Mouse (Mus musculus) adrenal gland, adult 2 months (tissue): Measurements from ENCODE around the gene Saa1. TPM values are rescaled to one million over a fixed set of nuclear protein-coding genes. Genes with fewer than 3 reads are reported as not detected.

Experiments used
- DNase-seq: peaks from one replicate; pipeline ENCODE4 v3.0.0; 2021
- polyA plus RNA-seq: library from polyadenylated mRNA; depleted of rRNA; stranded (reverse); fragments of >200 nt; gene quantifications from 2 replicates; pipeline ENCODE4 v1.2.3, GENCODE M21; 2012; rRNA removed
- total RNA-seq, 2 experiments: library from RNA; stranded (reverse); gene quantifications; 2 replicates each; pipeline ENCODE4 v1.2.3; 2021

The Saa1 gene
- total and polyA plus RNA-seq, 3 experiments = not detected

DNA sequence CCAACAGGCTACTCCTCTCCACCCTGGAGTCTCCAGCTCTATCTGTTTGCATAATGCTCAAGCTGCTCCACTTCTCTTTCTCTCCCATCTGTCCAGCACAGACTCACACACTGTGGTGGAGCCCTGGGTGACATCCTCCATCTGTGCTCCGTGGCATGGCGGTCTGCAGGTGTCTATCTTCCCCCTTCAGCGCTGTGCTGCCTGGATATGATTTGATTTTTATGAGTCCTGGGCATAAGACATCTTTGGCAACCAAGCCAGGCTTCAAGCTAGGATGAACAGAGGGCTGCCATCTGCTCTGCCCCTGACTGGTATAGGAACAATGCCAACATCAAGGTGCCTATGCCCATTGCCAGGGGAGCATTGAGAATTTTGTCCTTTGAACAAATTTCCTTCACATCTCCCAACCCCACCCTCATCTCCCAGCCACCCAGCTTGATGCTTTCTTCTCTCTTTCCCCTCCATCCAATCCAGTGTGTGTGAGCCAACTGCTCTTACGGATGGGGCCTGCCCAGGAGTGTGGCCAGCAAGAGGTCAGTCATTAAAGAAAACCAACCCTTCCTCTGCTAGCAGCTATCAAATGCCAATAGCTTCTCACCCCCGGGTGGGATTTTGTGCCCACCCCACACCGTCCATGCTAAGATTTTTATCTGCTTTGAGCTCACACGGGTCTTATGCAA, 24.0 kb downstream of the Saa1 start:
- DNase-seq = no peak

- DNase-seq = peak; percentile 54
These were observed 25.9 kb downstream of the Saa1 start for GRCm38 (mm10) chr7:46716897-46717296.

DNA sequence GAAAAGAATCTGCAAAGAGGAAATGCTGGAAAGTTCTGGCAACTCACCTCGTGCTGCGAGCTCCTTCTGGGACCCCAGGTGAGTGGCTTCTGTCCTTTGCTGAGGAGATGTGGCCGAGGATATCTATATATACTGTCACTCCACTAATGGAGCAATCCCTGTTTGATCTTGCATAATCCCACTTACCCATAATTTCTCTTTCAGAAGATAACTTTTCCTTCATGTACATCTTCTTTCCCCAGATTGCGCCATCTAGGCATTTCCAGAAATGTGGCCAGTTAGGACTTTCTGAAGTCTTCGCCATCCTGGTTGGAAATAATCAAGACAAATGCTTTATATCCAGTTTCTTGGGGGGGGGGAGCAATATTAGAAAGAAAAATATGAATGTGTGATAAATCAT, 27.2 kb downstream of the Saa1 start, which contains the start of gene Saa3:
Saa3 (minus strand) TSS at position 101 of the 400 bp plus-strand sequence.
- DNase-seq = no peak

- DNase-seq = peak; percentile 61
These were observed 28.3 kb downstream of the Saa1 start for GRCm38 (mm10) chr7:46714518-46714917.

DNA sequence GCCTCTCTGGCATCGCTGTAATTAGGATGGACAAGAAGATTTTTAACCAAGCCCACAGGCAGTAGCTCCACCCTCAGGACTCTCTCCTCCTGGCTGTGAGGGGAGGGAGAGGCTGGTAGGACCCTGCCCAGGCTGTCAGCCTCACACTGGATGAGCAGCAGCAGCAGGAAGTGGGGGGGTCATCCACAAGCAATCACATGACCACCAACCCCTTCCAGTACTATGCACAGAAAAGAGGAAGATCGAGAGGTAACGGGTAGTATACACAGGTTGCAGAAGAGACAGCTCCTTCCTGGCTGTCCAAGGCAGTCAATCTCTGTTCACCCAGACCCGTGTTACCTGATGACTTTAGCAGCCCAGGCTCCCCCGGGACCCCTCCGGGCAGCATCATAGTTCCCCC, 30.5 kb downstream of the Saa1 start:
- no peak for DNase-seq

DNA sequence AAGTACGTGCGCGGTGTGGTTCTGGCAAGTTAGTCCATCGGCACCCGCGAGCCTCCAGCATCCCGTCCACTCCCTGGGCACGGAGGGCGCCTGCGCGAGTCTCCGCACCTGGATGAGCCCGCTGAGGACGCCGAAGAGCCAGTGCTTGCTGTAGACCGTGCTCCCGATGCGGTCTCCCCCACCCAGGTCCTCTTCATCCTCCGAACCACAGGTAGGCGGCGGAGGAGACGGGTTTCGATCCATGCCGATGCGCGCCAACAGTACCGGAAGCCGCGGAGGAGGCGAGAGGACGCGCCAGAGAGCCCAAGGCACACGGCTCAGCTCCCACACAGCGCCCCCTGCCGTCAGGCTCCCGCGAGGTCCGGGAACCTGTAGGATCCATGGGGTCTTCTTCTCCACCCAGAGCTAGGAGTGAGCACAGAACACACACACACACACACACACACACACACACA, 32.4 kb downstream of the Saa1 start, which contains the start of gene Saal1:
Saal1 (minus strand) TSS at position 291 of the 455 bp plus-strand sequence.
- peak; percentile 88 for DNase-seq

DNA sequence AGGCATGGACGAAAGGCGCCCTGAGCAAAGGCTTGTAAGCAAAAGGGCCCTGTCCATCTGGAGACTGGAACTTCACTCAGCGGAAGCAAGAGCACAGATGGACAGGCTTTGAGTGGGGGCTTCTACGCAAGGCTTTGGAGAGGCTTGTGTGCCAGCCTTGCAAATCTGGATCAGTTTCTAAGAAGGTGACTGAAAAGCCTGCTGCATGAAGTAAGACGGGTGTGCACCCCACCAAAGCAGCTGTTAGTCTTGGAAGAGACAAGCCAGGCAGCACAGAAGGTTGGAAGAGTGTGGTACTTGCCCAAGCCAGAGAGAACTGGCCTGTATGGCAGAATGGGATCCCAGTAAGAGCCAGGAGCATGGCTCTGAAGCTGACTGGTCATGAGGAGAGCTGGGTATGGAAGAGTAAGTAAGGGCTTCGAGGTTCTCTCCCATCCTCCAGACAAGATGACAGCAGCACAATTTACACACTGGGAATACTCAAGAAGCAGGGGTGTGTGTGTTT, 42.2 kb downstream of the Saa1 start:
- DNase-seq = no peak

GRCm38 (mm10) chr7:46696754-46697153, 46.0 kb downstream of the Saa1 start:
- no peak for DNase-seq

Other genes with a start within 250 kb of the Saa1 start
- 10 to 100 TPM; 18.4 to 28.4 TPM for gene Sergef, start 103.2 kb downstream of the Saa1 start, total RNA-seq
- 17.4 and 19.2 TPM in 2 replicates for gene Sergef, start 103.2 kb downstream of the Saa1 start, polyA plus RNA-seq
- not detected for gene Tph1, start 70.4 kb downstream of the Saa1 start, total RNA-seq
- gene Tph1, start 70.4 kb downstream of the Saa1 start, polyA plus RNA-seq = not detected in 2 replicates
- 1 to 10 TPM; 5.7 to 8.4 TPM for gene Saal1, start 32.3 kb downstream of the Saa1 start, total RNA-seq
- 3.3 and 4.0 TPM in 2 replicates for gene Saal1, start 32.3 kb downstream of the Saa1 start, polyA plus RNA-seq
- gene Saa3, start 27.3 kb downstream of the Saa1 start, total RNA-seq = 1 to 10 TPM; 1.0 to 8.9 TPM
- 0.33 TPM in 1 of 2 replicates, not detected in the other for gene Saa3, start 27.3 kb downstream of the Saa1 start, polyA plus RNA-seq
- gene Saa4, start 10.4 kb downstream of the Saa1 start, total RNA-seq = under 1 TPM in 1 of 2 experiments, not detected in 1; 0.43 TPM
- not detected in 2 replicates for gene Saa4, start 10.4 kb downstream of the Saa1 start, polyA plus RNA-seq
- not detected for gene Saa2, start 8.8 kb upstream of the Saa1 start, total RNA-seq
- gene Saa2, start 8.8 kb upstream of the Saa1 start, polyA plus RNA-seq = not detected in 2 replicates
- 10 to 100 TPM; 20.1 to 23.9 TPM for gene Hps5, start 53.1 kb upstream of the Saa1 start, total RNA-seq
- 11.2 and 11.3 TPM in 2 replicates for gene Hps5, start 53.1 kb upstream of the Saa1 start, polyA plus RNA-seq
- 10 to 100 TPM; 30.4 to 46.7 TPM for gene Gtf2h1, start 53.1 kb upstream of the Saa1 start, total RNA-seq
- 4.9 and 8.5 TPM in 2 replicates for gene Gtf2h1, start 53.1 kb upstream of the Saa1 start, polyA plus RNA-seq
- 100 to 1,000 TPM; 381 to 429 TPM for gene Ldha, start 98.5 kb upstream of the Saa1 start, total RNA-seq
- gene Ldha, start 98.5 kb upstream of the Saa1 start, polyA plus RNA-seq = 178 and 230 TPM in 2 replicates
- gene Ldhc, start 118.2 kb upstream of the Saa1 start, total RNA-seq = not detected
- gene Ldhc, start 118.2 kb upstream of the Saa1 start, polyA plus RNA-seq = not detected in 2 replicates
- 10 to 100 TPM; 72.3 to 88.8 TPM for gene Tsg101, start 177.0 kb upstream of the Saa1 start, total RNA-seq
- 78.2 and 127 TPM in 2 replicates for gene Tsg101, start 177.0 kb upstream of the Saa1 start, polyA plus RNA-seq
- 10 to 100 TPM; 18.0 to 26.4 TPM for gene Uevld, start 215.5 kb upstream of the Saa1 start, total RNA-seq
- 1.3 TPM in 2 replicates for gene Uevld, start 215.5 kb upstream of the Saa1 start, polyA plus RNA-seq
- not detected for gene Gm9999, start 240.6 kb upstream of the Saa1 start, total RNA-seq
- not detected in 2 replicates for gene Gm9999, start 240.6 kb upstream of the Saa1 start, polyA plus RNA-seq